Mouse (Mus musculus) heart, postnatal 0 days (tissue): ENCODE data around the gene Rtp1. TPM values are rescaled to one million over a fixed set of nuclear protein-coding genes. Genes with fewer than 3 reads are reported as not detected.

Source experiments
- ATAC-seq: fragments of 200-750 bp; cut with Nextera tagmentation; 2 replicates; pipeline ENCODE4 v1.8.0; 2017; ENCODE audit warnings: low read depth, moderate number of reproducible peaks, moderate library complexity; ENCODE audit not compliant: insufficient read depth
- DNase-seq: peaks from one replicate; pipeline ENCODE4 v3.0.0-alpha.2; 2016; ENCODE audit warnings: low spot score
- H3K27ac ChIP-seq: fragments of 300-500 bp; sonication (generic); 2 replicates; pipeline ENCODE4 v1.5.1; 2014; ENCODE audit warnings: low read depth, mild to moderate bottlenecking
- H3K27me3 ChIP-seq: fragments of 300-500 bp; sonication (generic); 2 replicates; pipeline ENCODE4 v1.6.1; 2014; ENCODE audit warnings: low read length, mixed read lengths; ENCODE audit not compliant: control insufficient read depth, insufficient read depth
- H3K36me3 ChIP-seq: fragments of 300-500 bp; sonication (generic); replicated peaks from 2 replicates; pipeline ENCODE4 v1.6.1; 2014; ENCODE audit warnings: low read length, mixed read lengths; ENCODE audit not compliant: control insufficient read depth, insufficient read depth
- H3K4me1 ChIP-seq: fragments of 300-500 bp; sonication (generic); 2 replicates; pipeline ENCODE4 v1.6.1; 2014; ENCODE audit warnings: antibody characterized with exemption; ENCODE audit not compliant: control insufficient read depth, insufficient read depth
- H3K4me2 ChIP-seq: fragments of 300-500 bp; sonication (generic); 2 replicates; pipeline ENCODE4 v1.6.1; 2014; ENCODE audit warnings: low read depth, mild to moderate bottlenecking, low read length, moderate library complexity
- H3K4me3 ChIP-seq: fragments of 300-500 bp; sonication (generic); 2 replicates; pipeline ENCODE4 v1.5.1; 2014; ENCODE audit warnings: low read depth, low read length
- H3K9ac ChIP-seq: fragments of 300-500 bp; sonication (generic); replicated peaks from 2 replicates; pipeline ENCODE4 v1.6.1; 2014; ENCODE audit warnings: low read depth, low read length, mixed read lengths
- H3K9me3 ChIP-seq: fragments of 300-500 bp; sonication (generic); replicated peaks from 2 replicates; pipeline ENCODE4 v1.6.1; 2016; ENCODE audit warnings: low read length; ENCODE audit not compliant: control insufficient read depth
- CTCF ChIP-seq: IDR thresholded peaks from 2 replicates; pipeline ENCODE4 v1.5.1; 2016; ENCODE audit warnings: antibody characterized with exemption, control low read depth, low read depth
- EP300 ChIP-seq: IDR thresholded peaks from 2 replicates; pipeline ENCODE4 v1.6.1; 2016; ENCODE audit warnings: antibody characterized with exemption, low read depth
- WGBS: fragments of 180-500 bp; shearing (Covaris S2); extraction: QIAGEN DNeasy Blood & Tissue Kit; methylation state at CpG from one replicate; pipeline ENCODE4 v1.1.7; 2014; 5-methylcytosine and 5-hydroxymethylcytosine counted together
- polyA plus RNA-seq: library from polyadenylated mRNA; unstranded; fragments of >200 nt; fragmentation: Nextera tagmentation; extraction: Ambion mirVana; gene quantifications from 2 replicates; pipeline ENCODE4 v1.2.1, GENCODE M21; 2015
- total RNA-seq: library from RNA; depleted of rRNA; stranded (reverse); fragments of >200 nt; gene quantifications from 2 replicates; pipeline ENCODE4 v1.2.3, GENCODE M21; 2014; ENCODE audit warnings: low replicate concordance

Rtp1 gene
- total and polyA plus RNA-seq, 2 experiments from 2014 or later: not detected

- Histone ChIP-seq H3K9ac (no peak overlapping the region), H3K27me3 (no peaks in the 10 kb centered on the region), H3K4me3 (no peak overlapping the region), H3K4me2 (no peak overlapping the region), H3K9me3 (no peaks in the 10 kb centered on the region), H3K27ac (no peak overlapping the region), H3K4me1 (peaks cover 3% of the 10 kb centered on the region; the same call in 1 of the 2 replicates), H3K36me3 (no peaks in the 10 kb centered on the region)
- ATAC-seq (no peak), DNase-seq (no peak)
- TF ChIP-seq CTCF (no peak), EP300 (no peak)
- WGBS: 47% methylated on average over 7 of the region's 7 CpGs
Measured at GRCm38 (mm10) chr16:23458906-23459588, 30.1 kb downstream of the Rtp1 start.

DNA sequence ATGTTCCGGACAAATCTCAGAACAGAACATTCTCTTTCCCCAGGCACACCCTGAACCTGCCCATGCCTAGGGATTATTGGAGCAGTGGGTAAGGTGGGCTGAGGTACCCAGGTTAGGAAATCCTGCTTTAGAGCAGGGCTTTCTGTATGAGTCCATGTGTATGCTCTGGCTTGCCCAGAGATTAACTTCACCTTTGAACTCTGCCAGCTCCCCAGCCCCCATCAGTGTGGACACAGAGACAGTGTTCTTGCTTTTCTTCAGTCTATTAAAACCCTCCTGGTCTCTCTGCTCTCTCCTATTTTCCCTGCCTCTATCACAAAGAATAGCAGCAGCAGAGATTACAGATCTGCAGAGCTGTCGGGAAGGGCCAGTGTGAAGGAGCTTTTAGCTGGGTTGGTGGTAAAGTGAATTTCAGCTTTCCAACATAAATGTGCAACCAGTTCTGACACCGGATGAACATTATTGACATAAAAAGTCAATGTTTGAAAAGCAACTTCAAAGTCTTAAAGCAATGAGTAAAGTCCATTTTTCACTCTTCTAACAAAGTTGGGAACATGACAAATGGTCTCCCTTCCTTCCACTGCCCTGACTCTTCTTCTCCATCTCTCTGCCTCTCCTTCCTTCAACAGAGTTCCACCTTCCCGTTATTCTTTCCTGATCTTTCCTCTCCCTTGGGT is 34.9 kb downstream of the Rtp1 start:
- DNase-seq (no peak), ATAC-seq (no peak)
- H3K4me3 ChIP-seq: no peak overlapping the region
- no peaks in the 10 kb centered on the region for H3K4me1 ChIP-seq
- H3K27me3 ChIP-seq: no peaks in the 10 kb centered on the region
- H3K9ac ChIP-seq: no peak overlapping the region
- no peak overlapping the region for H3K27ac ChIP-seq
- WGBS: 66% methylated on average over 4 of the region's 4 CpGs
- no peaks in the 10 kb centered on the region for H3K36me3 ChIP-seq
- H3K4me2 ChIP-seq: no peak overlapping the region
- no peaks in the 10 kb centered on the region for H3K9me3 ChIP-seq
- TF ChIP-seq EP300: no peak
- no peak for TF ChIP-seq CTCF

DNA sequence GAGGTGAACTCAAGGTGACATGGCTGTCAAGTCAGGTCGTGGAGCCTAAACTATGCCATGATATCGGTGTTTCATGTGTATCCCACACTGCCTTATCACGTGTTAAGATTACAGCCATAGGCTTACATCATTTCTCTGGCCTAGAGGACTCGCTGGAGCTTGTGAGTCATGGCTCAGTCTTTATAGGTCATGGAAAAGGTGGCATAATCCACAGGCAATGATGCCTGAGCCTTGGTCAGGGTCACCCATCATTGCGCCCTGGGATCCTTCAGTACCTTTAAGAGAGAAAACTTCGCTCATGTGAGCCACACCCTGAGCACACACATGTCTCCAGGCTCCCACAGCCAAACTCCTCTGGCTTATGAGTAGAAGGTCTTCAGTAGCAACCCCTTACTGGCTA is 42.6 kb downstream of the Rtp1 start:
- no peak for ATAC-seq
- 69% methylated on average over 6 of the region's 6 CpGs for WGBS

DNA sequence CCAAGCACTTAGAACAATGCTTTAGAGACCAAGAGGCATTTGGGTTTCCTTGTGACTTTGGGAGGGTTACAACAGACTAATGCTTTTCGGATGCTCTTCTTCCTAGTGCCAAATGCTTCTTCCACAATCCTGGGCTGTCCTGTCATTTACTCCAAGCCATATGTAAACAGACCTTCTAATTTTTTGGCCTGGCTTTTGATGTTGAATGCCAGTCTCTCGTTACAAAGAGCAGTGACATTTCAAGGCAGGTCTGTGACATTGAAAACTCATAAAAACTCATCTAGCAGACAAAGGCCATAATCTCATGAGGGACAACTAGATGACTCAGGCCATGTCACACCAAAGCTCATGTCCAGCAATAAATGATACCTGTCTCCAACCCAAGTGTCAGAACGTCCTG is 43.1 kb downstream of the Rtp1 start:
- ATAC-seq (no peak), DNase-seq (no peak)
- H3K4me1 ChIP-seq: no peaks in the 10 kb centered on the region; the same call in 1 of the 2 replicates
- no peaks in the 10 kb centered on the region for H3K9me3 ChIP-seq
- no peaks in the 10 kb centered on the region for H3K27me3 ChIP-seq
- no peak overlapping the region for H3K27ac ChIP-seq
- H3K9ac ChIP-seq: no peak overlapping the region
- H3K36me3 ChIP-seq: no peaks in the 10 kb centered on the region
- no peak overlapping the region for H3K4me3 ChIP-seq
- no peak overlapping the region for H3K4me2 ChIP-seq
- no peak for TF ChIP-seq CTCF
- no peak for TF ChIP-seq EP300
- 73% methylated on average over 3 of the region's 3 CpGs for WGBS

More for the DNA sequence above, 42.6 kb downstream of the Rtp1 start:
- Histone ChIP-seq H3K36me3 (no peaks in the 10 kb centered on the region), H3K9me3 (no peaks in the 10 kb centered on the region), H3K27ac (no peak overlapping the region), H3K4me2 (no peak overlapping the region), H3K4me3 (no peak overlapping the region), H3K9ac (no peak overlapping the region), H3K27me3 (no peaks in the 10 kb centered on the region), H3K4me1 (no peaks in the 10 kb centered on the region; the same call in 1 of the 2 replicates)
- no peak for TF ChIP-seq CTCF
- no peak for DNase-seq

DNA sequence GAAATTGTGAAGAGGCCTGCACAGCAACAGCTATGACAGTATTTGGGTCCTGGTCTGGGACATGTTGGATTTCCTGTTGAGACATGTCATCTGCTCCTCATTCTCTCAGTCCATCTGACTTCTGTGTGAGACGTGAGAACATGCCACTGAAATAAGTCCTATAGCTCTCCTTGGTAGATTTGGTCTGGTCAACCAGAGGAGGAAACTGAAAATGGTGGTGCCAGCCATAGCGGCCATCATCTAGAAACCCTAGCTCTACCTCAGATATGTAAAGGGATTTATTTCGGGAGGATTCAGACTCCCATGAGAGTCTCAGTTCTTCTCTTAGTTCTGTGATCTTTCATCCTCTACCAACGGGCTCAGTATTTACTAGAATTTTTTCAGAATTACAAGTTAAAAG is 46.7 kb downstream of the Rtp1 start:
- H3K36me3 ChIP-seq: no peaks in the 10 kb centered on the region
- no peak overlapping the region for H3K4me3 ChIP-seq
- no peak overlapping the region for H3K27ac ChIP-seq
- ATAC-seq (no peak), DNase-seq (no peak)
- TF ChIP-seq CTCF (no peak), EP300 (no peak)
- H3K9me3 ChIP-seq: no peaks in the 10 kb centered on the region
- H3K4me1 ChIP-seq: no peaks in the 10 kb centered on the region; the same call in 1 of the 2 replicates
- H3K27me3 ChIP-seq: no peaks in the 10 kb centered on the region
- H3K4me2 ChIP-seq: no peak overlapping the region
- no peak overlapping the region for H3K9ac ChIP-seq
- 83% methylated on average over 4 of the region's 4 CpGs for whole genome bisulfite sequencing
